Mouse (Mus musculus) cortical plate, adult 2 months (tissue): ENCODE results near the gene Cep95. TPM values are rescaled to one million over a fixed set of nuclear protein-coding genes. Genes with fewer than 3 reads are reported as not detected.
"Not testable (repeated sequence)": the region's sequence is repeated elsewhere in the genome, so short reads cannot be mapped to it uniquely, and the experiment has no call there.

Experiments used
- H3K27ac ChIP-seq: fragments of 200-500 bp; 2 replicates; pipeline ENCODE4 v1.5.1; 2012; ENCODE audit warnings: low read length, control low read depth, inconsistent platforms; ENCODE audit not compliant: insufficient read depth
- H3K4me1 ChIP-seq: fragments of 200-500 bp; 2 replicates; pipeline ENCODE4 v1.6.1; 2011; ENCODE audit warnings: low read length; ENCODE audit not compliant: control insufficient read depth, insufficient read depth
- H3K4me3 ChIP-seq: fragments of 200-500 bp; 2 replicates; pipeline ENCODE4 v1.5.1; 2011; ENCODE audit warnings: mild to moderate bottlenecking, low read length, control low read depth; ENCODE audit not compliant: insufficient read depth
- CTCF ChIP-seq: fragments of 200-500 bp; IDR thresholded peaks from 2 replicates; pipeline ENCODE4 v1.5.1; 2011; ENCODE audit warnings: mild to moderate bottlenecking, control low read depth, low read length; ENCODE audit not compliant: insufficient read depth; ENCODE audit errors: extremely low read depth
- POLR2A ChIP-seq: fragments of 200-500 bp; IDR thresholded peaks from 2 replicates; pipeline ENCODE4 v1.6.1; 2011; ENCODE audit warnings: mild to moderate bottlenecking, low read length, control low read depth; ENCODE audit not compliant: insufficient read depth; ENCODE audit errors: extremely low read depth
- polyA plus RNA-seq: library from polyadenylated mRNA; depleted of rRNA; stranded (reverse); fragments of >200 nt; gene quantifications from 2 replicates; pipeline ENCODE4 v1.2.3, GENCODE M21; 2012; rRNA removed

Gene Cep95
- polyA plus RNA-seq: 15.5 and 21.0 TPM in 2 replicates

DNA sequence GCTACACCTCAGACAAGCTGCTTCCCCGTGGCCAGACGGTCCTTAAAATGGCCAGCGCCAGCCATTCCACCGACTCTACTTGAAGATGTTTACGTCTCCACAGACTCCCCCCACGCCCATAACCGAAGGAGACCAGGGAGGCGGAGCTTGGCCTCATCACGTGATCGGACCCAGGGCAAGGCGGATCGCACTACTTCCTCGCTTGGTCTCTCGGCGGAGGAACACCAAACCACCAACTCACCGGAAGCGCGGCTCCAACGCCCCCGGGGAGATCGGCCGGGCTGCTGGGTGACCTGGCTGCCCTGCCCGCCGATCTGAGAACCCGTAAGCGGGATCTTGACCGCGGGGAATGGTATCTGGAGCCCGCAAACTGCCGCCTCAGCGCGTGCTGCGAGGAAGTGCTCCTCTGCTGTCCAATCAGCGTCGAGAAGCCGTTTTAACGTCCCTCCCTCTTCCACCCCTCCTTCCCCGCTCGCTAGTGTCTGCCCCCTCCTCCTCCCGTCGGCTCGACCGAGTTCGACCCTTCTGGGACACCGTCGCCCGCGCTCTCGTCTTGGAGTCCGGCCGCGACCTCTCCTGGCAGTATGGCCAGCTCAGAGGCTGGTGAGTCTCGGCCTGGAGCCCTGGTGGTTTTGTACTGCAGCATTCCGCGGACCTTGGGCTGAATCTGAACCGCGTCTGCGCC is at the start of gene Cep95, which contains the start of gene Ddx5:
Gene Cep95, plus strand, starts transcription at position 478 of the 685 bp plus-strand sequence.
Gene Ddx5, minus strand, starts transcription at position 411 of the 685 bp plus-strand sequence.
- 0 out of 2 replicates have a peak, but pooled peaks cover 2% of the 10 kb centered on the region for H3K4me1 ChIP-seq
- no peak for TF ChIP-seq CTCF
- TF ChIP-seq POLR2A: peak; percentile 85
- peak within 1 kb of the TSS; percentile 99 for H3K27ac ChIP-seq
- H3K4me3 ChIP-seq: peak within 1 kb of the TSS; percentile 68

DNA sequence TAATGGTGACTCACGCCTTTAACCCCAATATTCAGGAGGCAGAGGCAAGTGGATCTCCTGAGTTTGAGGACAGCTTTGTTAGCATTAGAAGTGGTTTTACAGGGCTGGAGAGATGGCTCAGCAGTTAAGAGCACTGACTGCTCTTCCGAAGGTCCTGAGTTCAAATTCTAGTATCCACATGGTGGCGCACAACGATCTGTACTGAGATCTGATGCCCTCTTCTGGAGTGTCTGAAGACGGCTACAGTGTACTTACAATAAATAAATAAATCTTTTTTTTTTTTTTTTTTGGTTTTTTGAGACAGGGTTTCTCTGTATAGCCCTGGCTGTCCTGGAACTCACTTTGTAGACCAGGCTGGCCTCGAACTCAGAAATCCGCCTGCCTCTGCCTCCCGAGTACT is 48.3 kb upstream of the Cep95 start:
- not testable (repeated sequence) for H3K4me3 ChIP-seq, H3K4me1 ChIP-seq

DNA sequence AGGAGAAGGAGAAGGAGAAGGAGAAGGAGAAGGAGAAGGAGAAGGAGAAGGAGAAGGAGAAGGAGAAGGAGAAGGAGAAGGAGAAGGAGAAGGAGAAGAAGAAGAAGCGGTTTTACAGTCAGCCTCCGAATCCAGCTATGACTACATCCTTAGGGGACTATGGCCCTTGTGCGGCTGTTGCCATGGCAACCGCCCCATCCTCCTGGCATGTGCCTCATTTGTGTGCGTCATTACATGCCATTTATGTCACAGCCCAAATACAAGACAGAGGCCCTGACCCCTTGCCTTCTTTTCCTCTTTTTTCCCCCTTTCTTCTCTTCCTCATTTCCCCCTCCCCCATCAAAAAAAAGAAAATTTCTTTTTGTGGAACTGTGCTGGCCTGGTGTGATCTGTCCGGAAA is 47.8 kb upstream of the Cep95 start:
- peaks cover 3% of the 10 kb centered on the region; the same call in 1 of the 2 replicates for H3K4me1 ChIP-seq
- no peak overlapping the region for H3K27ac ChIP-seq
- TF ChIP-seq POLR2A: no peak
- TF ChIP-seq CTCF: no peak
- H3K4me3 ChIP-seq: no peak overlapping the region

More for the DNA sequence above, 48.3 kb upstream of the Cep95 start:
- not testable (repeated sequence) for H3K27ac ChIP-seq

DNA sequence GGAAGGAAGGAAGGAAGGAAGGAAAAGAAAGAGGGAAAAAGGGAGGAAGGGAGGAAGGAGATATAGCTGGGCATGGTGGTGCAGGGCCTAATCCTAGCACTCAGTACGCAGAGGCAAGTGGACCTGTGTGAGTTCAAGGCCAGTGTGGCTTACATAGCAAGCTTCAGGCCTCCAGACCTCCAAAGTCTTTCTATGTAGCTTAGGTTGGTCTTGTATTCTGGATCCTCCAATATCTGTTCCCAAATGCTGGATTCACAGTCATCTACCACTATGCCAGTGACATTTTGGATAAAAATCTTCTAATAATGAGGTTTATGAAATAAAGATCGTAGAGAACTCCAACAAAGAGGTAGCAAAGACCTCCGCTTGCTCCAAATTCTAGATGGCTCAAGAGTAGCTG is 47.2 kb upstream of the Cep95 start:
- H3K4me1 ChIP-seq: peaks cover 2% of the 10 kb centered on the region; the same call in 1 of the 2 replicates

DNA sequence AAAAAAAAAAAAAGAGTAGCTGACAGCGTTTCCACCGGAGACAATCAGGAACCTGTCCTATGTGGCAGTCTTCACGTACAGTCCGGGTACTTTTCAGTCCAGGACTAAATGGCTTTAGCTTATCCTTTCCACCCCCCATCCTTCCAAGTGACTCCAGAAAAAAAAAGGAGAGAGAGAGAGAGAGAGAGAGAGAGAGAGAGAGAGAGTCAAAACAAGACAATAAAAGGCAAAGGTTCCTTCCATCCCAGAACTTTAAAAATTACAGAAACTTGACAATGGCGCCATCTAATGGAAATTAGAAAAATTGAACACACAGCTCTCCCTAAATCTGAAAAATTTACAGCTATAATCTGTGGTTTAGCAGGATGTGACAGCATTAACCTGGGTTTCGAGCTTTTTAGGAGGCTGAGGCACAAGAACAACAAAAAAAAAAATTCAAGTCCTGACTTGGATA is 46.6 kb upstream of the Cep95 start:
- peaks cover 2% of the 10 kb centered on the region; the same call in 1 of the 2 replicates for H3K4me1 ChIP-seq
- no peak for TF ChIP-seq POLR2A
- no peak for TF ChIP-seq CTCF
- no peak overlapping the region for H3K27ac ChIP-seq
- H3K4me3 ChIP-seq: no peak overlapping the region

More for the DNA sequence above, 47.2 kb upstream of the Cep95 start:
- Histone ChIP-seq H3K4me3 (no peak overlapping the region), H3K27ac (no peak overlapping the region)
- TF ChIP-seq CTCF (no peak), POLR2A (no peak)

DNA sequence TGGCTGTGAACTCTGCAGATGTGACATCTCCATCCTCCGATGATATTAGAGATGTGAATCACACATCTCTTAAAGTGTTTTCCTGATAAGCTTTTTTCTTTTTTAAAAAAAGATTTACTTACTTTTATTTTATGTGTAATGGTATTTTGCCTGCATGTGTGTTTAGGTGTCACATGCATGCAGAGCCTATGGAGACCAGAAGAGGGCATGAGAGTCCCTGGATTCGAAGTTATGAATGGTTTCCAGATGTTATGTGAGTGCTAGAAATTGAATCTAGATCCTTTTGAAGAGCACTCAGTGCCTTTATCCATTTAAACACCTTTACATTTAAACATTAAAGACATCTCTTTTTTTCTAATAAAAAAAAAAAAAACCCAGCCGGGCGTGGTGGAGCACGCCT is 44.1 kb upstream of the Cep95 start:
- Histone ChIP-seq H3K4me1 (no peaks in the 10 kb centered on the region), H3K27ac (no peak overlapping the region), H3K4me3 (no peak overlapping the region)
- 0 out of 2 replicates have a peak, but pooled peaks have one; percentile 11 for TF ChIP-seq CTCF
- TF ChIP-seq POLR2A: no peak

DNA sequence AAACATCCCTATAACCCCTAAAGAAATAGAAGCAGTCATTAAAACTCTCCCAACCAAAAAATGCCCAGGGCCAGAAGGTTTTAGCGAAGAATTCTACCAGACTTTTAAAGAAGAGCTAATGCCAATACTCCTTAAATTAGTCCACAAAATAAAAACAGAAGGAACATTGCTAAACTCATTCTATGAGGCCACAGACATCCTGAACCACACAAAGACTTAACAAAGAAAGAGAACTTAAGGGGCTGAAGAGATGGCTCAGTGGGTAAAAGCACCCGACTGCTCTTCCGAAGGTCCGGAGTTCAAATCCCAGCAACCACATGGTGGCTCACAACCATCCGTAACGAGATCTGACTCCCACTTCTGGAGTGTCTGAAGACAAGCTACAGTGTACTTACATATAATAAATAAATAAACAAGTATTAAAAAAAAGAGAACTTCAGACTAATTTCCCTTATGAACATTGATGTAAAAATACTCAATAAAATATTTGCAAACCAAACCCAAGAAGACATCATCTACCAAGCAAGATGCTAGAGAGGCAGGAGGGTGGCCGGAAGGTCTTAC is 39.4 kb upstream of the Cep95 start:
- not testable (repeated sequence) for H3K27ac ChIP-seq, H3K4me3 ChIP-seq, H3K4me1 ChIP-seq

DNA sequence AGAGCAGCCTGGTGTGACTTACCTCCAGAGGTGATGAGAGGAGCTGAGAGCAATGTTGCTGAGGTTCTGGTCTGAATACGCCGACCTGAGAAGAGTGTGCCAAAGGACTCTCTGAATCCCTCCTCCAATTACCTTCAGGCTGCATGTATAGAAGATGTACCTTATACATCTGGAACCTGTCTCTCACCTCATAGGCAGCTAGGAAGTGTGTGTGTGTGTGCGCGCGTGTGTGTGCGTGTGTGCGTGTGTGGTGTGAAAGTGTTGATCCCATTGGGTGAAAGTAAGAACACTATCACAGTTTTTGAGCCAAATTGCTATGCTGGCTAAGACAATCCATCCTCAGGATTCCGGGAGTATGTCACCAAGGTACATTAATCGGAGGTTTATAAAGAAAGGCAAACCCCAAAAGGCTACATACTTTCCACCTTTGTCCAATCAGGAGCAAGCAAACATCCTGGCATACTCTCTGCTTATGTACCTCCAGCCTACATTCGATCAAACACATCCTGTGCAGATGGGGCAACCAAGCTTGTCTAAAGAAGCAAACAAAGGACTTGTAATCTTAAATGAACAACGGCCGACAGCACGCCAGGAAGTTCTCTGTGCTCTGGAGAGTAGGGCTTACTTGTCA is 38.8 kb upstream of the Cep95 start, which contains the start of gene Pecam1:
Gene Pecam1, minus strand, starts transcription at position 508 of the 631 bp plus-strand sequence.
- TF ChIP-seq CTCF (no peak), POLR2A (no peak)
- Histone ChIP-seq H3K27ac (no peak within 1 kb of the TSS), H3K4me3 (no peak within 1 kb of the TSS), H3K4me1 (no peaks in the 10 kb centered on the region)

DNA sequence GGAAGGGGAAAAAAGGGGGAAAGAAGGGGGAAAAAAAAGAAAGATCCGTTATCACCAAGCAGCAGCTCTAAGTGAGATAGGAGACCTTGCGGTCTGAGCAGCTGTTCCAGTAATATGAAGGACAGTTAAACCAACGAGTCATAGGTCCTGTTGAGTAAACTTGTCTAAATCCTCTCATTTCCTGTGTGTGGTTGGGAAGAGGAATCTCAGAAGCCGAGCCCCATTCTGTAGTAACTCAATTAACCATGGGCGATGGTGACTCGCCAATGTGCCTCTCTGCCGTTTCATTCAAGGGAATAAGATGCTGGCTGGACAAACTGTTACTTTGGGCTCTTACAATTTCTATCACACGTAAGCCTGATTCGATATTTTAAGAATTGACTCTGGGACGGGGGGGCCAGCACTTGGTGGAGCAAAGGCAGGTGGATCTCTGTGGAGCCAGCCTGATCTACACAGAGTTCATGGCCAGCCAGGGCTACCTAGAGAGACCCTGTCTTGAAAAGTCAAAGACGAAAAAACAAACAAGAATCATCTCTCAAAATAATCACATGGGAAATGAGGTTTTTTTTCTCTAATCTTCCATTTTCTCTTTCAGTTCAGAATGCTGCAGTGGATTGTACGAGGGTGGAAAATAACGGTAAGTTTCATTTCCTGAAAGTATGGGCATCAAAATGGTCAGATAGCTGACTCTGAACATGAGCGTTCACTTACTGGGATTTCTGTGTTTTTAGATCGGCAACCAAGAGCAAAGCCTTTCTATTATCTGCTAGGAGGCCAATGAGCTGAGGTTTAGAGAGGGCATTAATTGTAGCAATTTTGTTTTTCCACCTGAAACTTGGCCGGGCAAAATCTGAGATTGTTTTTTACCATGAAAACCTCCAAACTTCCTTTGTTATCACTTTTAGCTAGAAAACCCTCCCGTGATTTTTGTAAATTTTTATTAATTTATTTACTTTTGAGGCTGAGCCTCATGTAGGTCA is 37.7 kb upstream of the Cep95 start, which contains the start of gene Milr1:
Gene Milr1, plus strand, starts transcription at position 188 of the 980 bp plus-strand sequence.
- H3K4me3 ChIP-seq: no peak within 1 kb of the TSS
- no peaks in the 10 kb centered on the region for H3K4me1 ChIP-seq
- H3K27ac ChIP-seq: no peak within 1 kb of the TSS
- no peak for TF ChIP-seq POLR2A
- no peak for TF ChIP-seq CTCF
